Mouse (Mus musculus): ENCODE data around the gene Lgals3bp. TPM values are rescaled to one million over a fixed set of nuclear protein-coding genes. Genes with fewer than 3 reads are reported as not detected.

The Lgals3bp gene
- polyA plus RNA-seq, 1 experiment from 2014 or later, result 4.3 TPM

GRCm38 (mm10) chr11:118410479-118410878 lies 8.6 kb upstream of the Lgals3bp start:
- no peak overlapping the region for H3K9ac ChIP-seq (replicated peaks)
- no peaks in the 10 kb centered on the region for H3K4me1 ChIP-seq (replicated peaks)
- no peak overlapping the region for H3K4me3 ChIP-seq (replicated peaks)
- H3K27ac ChIP-seq, result no peak overlapping the region
- no peak overlapping the region for H3K4me2 ChIP-seq
- no peaks in the 10 kb centered on the region for H3K27me3 ChIP-seq
- ATAC-seq (ENCODE audit: insufficient number of reproducible peaks, insufficient read depth, low FRiP score, low TSS enrichment, low read depth), result no peak
- 92% methylated on average over 10 of the region's 10 CpGs for WGBS
- peaks cover 98% of the 10 kb centered on the region for H3K36me3 ChIP-seq
- H3K9me3 ChIP-seq, result no peaks in the 10 kb centered on the region

DNA sequence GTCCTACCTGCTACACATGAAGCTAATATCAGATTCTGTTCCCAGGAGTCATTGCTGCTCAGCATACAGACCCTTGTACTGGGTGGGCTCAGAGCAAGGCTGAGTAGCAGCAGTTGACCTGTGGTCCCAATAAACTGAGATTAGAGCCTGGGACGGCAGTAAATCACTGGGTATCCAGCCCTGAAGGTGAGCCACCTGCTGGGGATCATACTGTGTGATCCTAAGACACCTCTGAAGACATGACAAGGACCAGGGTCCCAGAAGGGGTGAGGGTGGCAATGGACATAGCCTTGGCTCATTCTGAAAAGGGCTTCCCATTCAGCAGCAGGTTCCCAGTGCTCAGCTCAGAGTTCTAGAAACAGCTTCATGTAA lies 8.2 kb upstream of the Lgals3bp start:
- no peak overlapping the region for H3K4me2 ChIP-seq
- ATAC-seq (ENCODE audit: insufficient number of reproducible peaks, insufficient read depth, low FRiP score, low TSS enrichment, low read depth), result no peak
- H3K9me3 ChIP-seq, result no peaks in the 10 kb centered on the region
- H3K4me3 ChIP-seq (replicated peaks), result no peak overlapping the region
- no peaks in the 10 kb centered on the region for H3K4me1 ChIP-seq (replicated peaks)
- H3K27ac ChIP-seq, result no peak overlapping the region
- no peak overlapping the region for H3K9ac ChIP-seq (replicated peaks)
- peaks cover 98% of the 10 kb centered on the region for H3K36me3 ChIP-seq
- H3K27me3 ChIP-seq, result no peaks in the 10 kb centered on the region
- 79% methylated on average over 1 of the region's 1 CpGs for WGBS

- H3K27ac ChIP-seq, result 0 out of 2 replicates have a peak overlapping the region, but pooled peaks have one; percentile 12
- no peak for ATAC-seq (ENCODE audit: insufficient number of reproducible peaks, insufficient read depth, low FRiP score, low TSS enrichment, low read depth)
- H3K27me3 ChIP-seq, result no peaks in the 10 kb centered on the region
- WGBS, result 80% methylated on average over 12 of the region's 12 CpGs
- H3K9me3 ChIP-seq, result no peaks in the 10 kb centered on the region
- H3K36me3 ChIP-seq, result peaks cover 94% of the 10 kb centered on the region
- 0 out of 2 replicates have a peak overlapping the region, but pooled peaks have one; percentile 23 for H3K9ac ChIP-seq (replicated peaks)
- no peaks in the 10 kb centered on the region for H3K4me1 ChIP-seq (replicated peaks)
- H3K4me3 ChIP-seq (replicated peaks), result no peak overlapping the region
- no peak overlapping the region for H3K4me2 ChIP-seq
These were observed 7.5 kb upstream of the Lgals3bp start for GRCm38 (mm10) chr11:118409106-118410072.

GRCm38 (mm10) chr11:118408051-118408740 lies 6.3 kb upstream of the Lgals3bp start:
- no peak overlapping the region for H3K9ac ChIP-seq (replicated peaks)
- no peak overlapping the region for H3K4me3 ChIP-seq (replicated peaks)
- no peak overlapping the region for H3K4me2 ChIP-seq
- ATAC-seq (ENCODE audit: insufficient number of reproducible peaks, insufficient read depth, low FRiP score, low TSS enrichment, low read depth), result no peak
- no peaks in the 10 kb centered on the region for H3K9me3 ChIP-seq
- H3K36me3 ChIP-seq, result peaks cover 83% of the 10 kb centered on the region
- H3K4me1 ChIP-seq (replicated peaks), result no peaks in the 10 kb centered on the region
- no peaks in the 10 kb centered on the region for H3K27me3 ChIP-seq
- no peak overlapping the region for H3K27ac ChIP-seq
- WGBS, result 76% methylated on average over 18 of the region's 18 CpGs

DNA sequence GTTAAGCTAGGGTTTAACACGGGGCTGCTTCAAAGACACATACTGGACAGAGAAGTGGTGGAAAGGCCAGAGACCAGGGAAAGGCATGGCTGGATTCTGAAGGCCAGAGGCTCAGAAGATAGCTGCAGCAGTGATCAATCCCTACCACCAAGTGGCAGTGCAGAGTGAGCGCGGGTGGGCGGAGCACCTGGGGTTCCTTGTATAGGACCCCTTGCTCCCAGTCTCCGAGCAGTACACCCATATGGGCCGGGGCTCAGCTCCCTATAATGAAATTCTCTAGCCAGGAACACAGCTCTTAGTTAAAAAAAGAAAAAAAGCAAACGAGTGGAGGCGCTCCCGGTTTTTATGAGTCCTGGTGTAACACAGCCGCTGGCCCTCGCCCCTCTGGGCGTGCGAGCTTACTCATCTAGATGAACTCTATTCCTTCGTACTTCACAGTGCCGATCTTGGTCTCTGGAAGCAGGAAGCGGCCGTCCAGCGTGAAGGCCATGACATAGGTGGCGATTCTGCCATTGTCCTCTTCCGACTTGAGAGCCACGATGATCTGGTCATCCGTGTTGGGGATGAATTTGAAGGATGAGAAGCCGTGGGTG lies 5.5 kb upstream of the Lgals3bp start:
- Histone ChIP-seq H3K4me3 (replicated peaks) (no peak overlapping the region), H3K9me3 (no peaks in the 10 kb centered on the region), H3K4me2 (no peak overlapping the region), H3K27me3 (no peaks in the 10 kb centered on the region), H3K27ac (no peak overlapping the region), H3K4me1 (replicated peaks) (no peaks in the 10 kb centered on the region), H3K9ac (replicated peaks) (no peak overlapping the region), H3K36me3 (peaks cover 76% of the 10 kb centered on the region)
- WGBS, result 77% methylated on average over 23 of the region's 23 CpGs
- ATAC-seq (ENCODE audit: insufficient number of reproducible peaks, insufficient read depth, low FRiP score, low TSS enrichment, low read depth), result no peak

DNA sequence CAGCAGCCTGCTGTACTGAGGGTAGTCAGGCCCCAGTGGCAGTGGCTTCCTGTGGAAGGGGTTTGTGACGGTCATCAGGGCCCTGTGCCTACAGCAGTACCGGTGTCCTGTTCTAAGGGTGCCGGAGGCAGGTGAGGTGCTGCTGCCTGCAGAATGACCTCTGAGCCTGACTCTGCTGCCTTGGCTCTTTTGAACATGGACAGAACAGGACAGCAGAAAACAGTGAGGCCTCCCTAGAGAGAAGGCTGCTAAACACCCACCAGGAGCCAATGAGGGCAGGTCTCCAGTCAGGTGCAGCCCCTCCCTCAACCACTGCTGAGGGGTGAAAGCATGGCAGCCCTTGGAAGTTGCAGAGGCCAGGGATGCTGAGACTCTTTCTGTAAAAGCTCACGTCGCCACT lies 4.6 kb upstream of the Lgals3bp start:
- Histone ChIP-seq H3K4me1 (replicated peaks) (peaks cover 8% of the 10 kb centered on the region), H3K9ac (replicated peaks) (no peak overlapping the region), H3K4me3 (replicated peaks) (no peak overlapping the region), H3K27me3 (no peaks in the 10 kb centered on the region), H3K9me3 (no peaks in the 10 kb centered on the region), H3K27ac (no peak overlapping the region), H3K36me3 (peaks cover 67% of the 10 kb centered on the region), H3K4me2 (no peak overlapping the region)
- ATAC-seq (ENCODE audit: insufficient number of reproducible peaks, insufficient read depth, low FRiP score, low TSS enrichment, low read depth), result no peak
- WGBS, result 94% methylated on average over 5 of the region's 5 CpGs

- H3K4me2 ChIP-seq, result no peak overlapping the region
- peaks cover 55% of the 10 kb centered on the region for H3K36me3 ChIP-seq
- no peak for ATAC-seq (ENCODE audit: insufficient number of reproducible peaks, insufficient read depth, low FRiP score, low TSS enrichment, low read depth)
- H3K4me1 ChIP-seq (replicated peaks), result peaks cover 20% of the 10 kb centered on the region
- H3K27me3 ChIP-seq, result no peaks in the 10 kb centered on the region
- no peak overlapping the region for H3K4me3 ChIP-seq (replicated peaks)
- H3K9ac ChIP-seq (replicated peaks), result no peak overlapping the region
- no peaks in the 10 kb centered on the region for H3K9me3 ChIP-seq
- H3K27ac ChIP-seq, result no peak overlapping the region
- WGBS, result 93% methylated on average over 8 of the region's 8 CpGs
These were observed 3.4 kb upstream of the Lgals3bp start for GRCm38 (mm10) chr11:118405311-118405710.

DNA sequence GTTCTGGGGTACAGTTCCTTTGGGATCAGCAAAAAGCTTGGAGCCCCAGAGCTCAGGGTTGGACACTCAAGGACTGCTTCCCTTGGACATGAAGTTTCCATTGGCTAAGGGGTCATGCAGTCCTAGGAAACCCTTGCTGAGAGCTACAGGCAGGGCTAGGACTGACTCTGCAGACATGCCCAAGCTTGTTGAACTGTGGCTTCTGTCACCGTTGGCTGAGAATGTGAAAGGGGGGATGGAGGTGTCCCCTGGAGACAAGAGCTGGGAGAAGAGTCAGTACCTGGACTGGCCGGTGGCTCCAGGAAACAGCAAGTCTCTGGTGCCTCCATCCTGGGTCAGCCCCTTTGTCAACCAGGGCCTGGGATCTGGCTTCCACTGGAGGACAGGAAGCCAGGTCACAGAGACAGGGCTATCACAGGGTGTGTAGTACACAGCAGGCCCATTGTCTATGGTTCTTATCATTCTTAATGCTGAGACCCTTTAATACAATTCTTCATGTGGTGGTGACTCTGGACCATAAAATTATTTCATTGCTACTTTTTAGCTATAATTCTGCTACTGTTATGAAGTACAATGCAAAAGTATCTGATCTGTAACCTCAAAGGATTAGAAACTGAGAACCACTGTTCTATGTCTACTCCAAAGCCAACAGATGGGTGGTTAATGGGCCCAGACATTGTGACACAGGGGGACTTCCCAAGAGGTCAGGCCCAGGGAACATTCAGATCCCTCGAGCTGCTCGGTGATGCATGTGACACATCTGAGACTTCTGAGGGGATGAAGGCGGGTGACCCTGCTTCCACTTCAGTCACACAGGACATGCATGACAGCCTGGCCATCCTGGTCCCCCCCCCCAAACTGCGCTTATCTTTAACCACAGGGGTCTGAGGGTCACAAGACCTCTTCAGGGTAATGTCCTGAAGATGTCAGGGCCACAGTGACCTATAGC lies 2.3 kb upstream of the Lgals3bp start:
- Histone ChIP-seq H3K4me2 (no peak overlapping the region), H3K27ac (no peak overlapping the region), H3K9me3 (no peaks in the 10 kb centered on the region), H3K36me3 (peaks cover 44% of the 10 kb centered on the region), H3K27me3 (no peaks in the 10 kb centered on the region), H3K4me1 (replicated peaks) (peaks cover 28% of the 10 kb centered on the region), H3K9ac (replicated peaks) (no peak overlapping the region), H3K4me3 (replicated peaks) (no peak overlapping the region)
- 79% methylated on average over 6 of the region's 6 CpGs for WGBS
- ATAC-seq (ENCODE audit: insufficient number of reproducible peaks, insufficient read depth, low FRiP score, low TSS enrichment, low read depth), result no peak

DNA sequence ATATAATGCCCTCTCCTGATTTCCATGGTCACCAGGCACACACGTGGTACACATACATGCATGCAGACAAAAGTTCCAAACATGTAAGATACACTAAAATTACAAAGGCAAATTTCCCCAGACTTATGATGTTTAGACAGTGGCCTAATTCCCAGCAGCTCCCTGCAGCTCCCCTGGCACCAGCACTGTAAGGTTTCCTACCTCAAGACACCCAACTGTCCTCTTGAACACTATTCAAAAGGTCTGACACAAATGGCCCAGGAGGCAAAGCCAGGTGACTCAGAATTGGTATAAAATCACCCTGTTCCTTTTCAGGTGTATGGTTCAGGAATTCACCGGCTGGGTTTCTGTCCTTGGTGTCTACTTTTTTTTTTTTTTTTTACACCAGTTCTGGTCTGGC lies 1.3 kb upstream of the Lgals3bp start:
- no peak overlapping the region for H3K9ac ChIP-seq (replicated peaks)
- H3K9me3 ChIP-seq, result no peaks in the 10 kb centered on the region
- no peak overlapping the region for H3K4me3 ChIP-seq (replicated peaks)
- H3K36me3 ChIP-seq, result peaks cover 33% of the 10 kb centered on the region
- H3K4me1 ChIP-seq (replicated peaks), result peaks cover 28% of the 10 kb centered on the region
- no peaks in the 10 kb centered on the region for H3K27me3 ChIP-seq
- no peak for ATAC-seq (ENCODE audit: insufficient number of reproducible peaks, insufficient read depth, low FRiP score, low TSS enrichment, low read depth)
- no peak overlapping the region for H3K4me2 ChIP-seq
- 91% methylated on average over 2 of the region's 2 CpGs for WGBS
- no peak overlapping the region for H3K27ac ChIP-seq

DNA sequence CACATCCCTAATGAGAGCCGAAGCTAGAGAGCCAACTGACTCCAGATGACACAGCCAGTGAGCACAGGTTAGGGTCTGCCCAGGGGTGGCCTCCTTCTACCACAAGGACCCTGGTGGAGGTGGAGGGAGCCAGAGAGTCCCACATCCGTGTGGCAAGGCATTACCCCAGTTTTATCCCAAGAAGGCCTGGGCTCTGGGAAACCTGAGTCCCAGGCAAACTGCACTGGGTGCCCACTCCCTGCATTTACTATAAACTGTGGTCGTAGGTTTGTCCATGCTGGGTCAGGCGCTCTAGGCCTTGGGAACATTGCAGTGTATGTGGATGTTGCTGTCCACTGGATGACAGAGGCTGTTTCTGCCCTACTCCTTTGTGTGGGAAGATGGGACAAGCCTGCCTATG lies 697 bp downstream of the Lgals3bp start:
- Histone ChIP-seq H3K4me2 (peak overlapping the region; percentile 8; the same call in 1 of the 2 replicates), H3K4me1 (replicated peaks) (peaks cover 33% of the 10 kb centered on the region), H3K36me3 (peaks cover 15% of the 10 kb centered on the region), H3K9ac (replicated peaks) (no peak overlapping the region), H3K27ac (peak overlapping the region; percentile 87), H3K9me3 (no peaks in the 10 kb centered on the region), H3K27me3 (no peaks in the 10 kb centered on the region), H3K4me3 (replicated peaks) (no peak overlapping the region)
- ATAC-seq (ENCODE audit: insufficient number of reproducible peaks, insufficient read depth, low FRiP score, low TSS enrichment, low read depth), result peak; percentile 30; the same call in 1 of the 2 replicates
- 68% methylated on average over 4 of the region's 4 CpGs for WGBS

Data from limb, embryonic 12.5 days (tissue).